Mouse (Mus musculus) forebrain, embryonic 11.5 days (tissue): ENCODE measurements around the gene Tlr4. TPM values are rescaled to one million over a fixed set of nuclear protein-coding genes. Genes with fewer than 3 reads are reported as not detected.

Experiments used
- ATAC-seq: fragments of 200-750 bp; cut with Nextera tagmentation; replicated peaks from 2 replicates; pipeline ENCODE4 v1.8.0; 2017; ENCODE audit warnings: moderate TSS enrichment; ENCODE audit not compliant: low FRiP score
- DNase-seq: peaks from one replicate; pipeline ENCODE4 v3.0.0-alpha.2; 2017; ENCODE audit warnings: low spot score
- H3K27ac ChIP-seq: fragments of 300-500 bp; sonication (generic); 2 replicates; pipeline ENCODE4 v1.5.1; 2014; ENCODE audit warnings: low read depth, low read length
- H3K27me3 ChIP-seq: fragments of 300-500 bp; sonication (generic); 2 replicates; pipeline ENCODE4 v1.6.1; 2014; ENCODE audit warnings: mild to moderate bottlenecking, low read length, mixed read lengths; ENCODE audit not compliant: control insufficient read depth, insufficient read depth
- H3K36me3 ChIP-seq: fragments of 300-500 bp; sonication (generic); 2 replicates; pipeline ENCODE4 v1.6.1; 2014; ENCODE audit warnings: mild to moderate bottlenecking, low read length, moderate library complexity, mixed read lengths; ENCODE audit not compliant: control insufficient read depth, insufficient read depth
- H3K4me1 ChIP-seq: fragments of 300-500 bp; sonication (generic); replicated peaks from 2 replicates; pipeline ENCODE4 v1.6.1; 2014; ENCODE audit warnings: low read length, mixed read lengths; ENCODE audit not compliant: control insufficient read depth, insufficient read depth
- H3K4me2 ChIP-seq: fragments of 300-500 bp; sonication (generic); 2 replicates; pipeline ENCODE4 v1.6.1; 2014; ENCODE audit warnings: low read depth, mild to moderate bottlenecking, low read length, moderate library complexity, mixed read lengths; ENCODE audit not compliant: severe bottlenecking
- H3K4me3 ChIP-seq: fragments of 300-500 bp; sonication (generic); 2 replicates; pipeline ENCODE4 v1.5.1; 2014; ENCODE audit warnings: low read depth, low read length
- H3K9ac ChIP-seq: fragments of 300-500 bp; sonication (generic); 2 replicates; pipeline ENCODE4 v1.6.1; 2014; ENCODE audit warnings: low read length
- H3K9me3 ChIP-seq: fragments of 300-500 bp; sonication (generic); 2 replicates; pipeline ENCODE4 v1.6.1; 2016; ENCODE audit warnings: low read length, mixed read lengths; ENCODE audit not compliant: control insufficient read depth
- WGBS: fragments of 180-500 bp; shearing (Covaris S2); extraction: QIAGEN DNeasy Blood & Tissue Kit; methylation state at CpG from one replicate; pipeline ENCODE4 v1.1.7; 2014; 5-methylcytosine and 5-hydroxymethylcytosine counted together
- polyA plus RNA-seq: library from polyadenylated mRNA; unstranded; fragments of >200 nt; fragmentation: Nextera tagmentation; extraction: Ambion mirVana; gene quantifications from 2 replicates; pipeline ENCODE4 v1.2.1, GENCODE M21; 2014

Tlr4 gene
- polyA plus RNA-seq: 0.81 and 1.0 TPM in 2 replicates

- ATAC-seq: no peak
- DNase-seq: no peak
- H3K9ac ChIP-seq: no peak within 1 kb of the TSS
- H3K36me3 ChIP-seq: no peaks in the 10 kb centered on the region
- no peak within 1 kb of the TSS for H3K4me3 ChIP-seq
- no peaks in the 10 kb centered on the region for H3K9me3 ChIP-seq
- H3K27me3 ChIP-seq: no peaks in the 10 kb centered on the region
- no peaks in the 10 kb centered on the region for H3K4me1 ChIP-seq
- H3K27ac ChIP-seq: no peak within 1 kb of the TSS
- no peak within 1 kb of the TSS for H3K4me2 ChIP-seq
- WGBS: 78% methylated on average over 11 of the region's 11 CpGs
These were observed at the start of gene Tlr4 for GRCm38 (mm10) chr4:66827463-66828162. Gene Tlr4 (plus strand): TSS chr4:66827584.

GRCm38 (mm10) chr4:66794283-66794682 lies 33.1 kb upstream of the Tlr4 start:
- H3K4me2 ChIP-seq: no peak overlapping the region
- no peaks in the 10 kb centered on the region for H3K4me1 ChIP-seq
- no peak overlapping the region for H3K9ac ChIP-seq
- no peak overlapping the region for H3K27ac ChIP-seq
- DNase-seq (no peak), ATAC-seq (no peak)
- H3K36me3 ChIP-seq: no peaks in the 10 kb centered on the region
- 88% methylated on average over 2 of the region's 2 CpGs for WGBS
- H3K4me3 ChIP-seq: no peak overlapping the region
- no peaks in the 10 kb centered on the region for H3K27me3 ChIP-seq
- no peaks in the 10 kb centered on the region for H3K9me3 ChIP-seq

- Histone ChIP-seq H3K4me3 (no peak overlapping the region), H3K27ac (no peak overlapping the region), H3K4me1 (no peaks in the 10 kb centered on the region), H3K36me3 (no peaks in the 10 kb centered on the region), H3K9me3 (no peaks in the 10 kb centered on the region), H3K4me2 (no peak overlapping the region), H3K27me3 (no peaks in the 10 kb centered on the region), H3K9ac (no peak overlapping the region)
- 99% methylated on average over 2 of the region's 2 CpGs for WGBS
- no peak for DNase-seq
- ATAC-seq: no peak
These were observed 30.7 kb upstream of the Tlr4 start for GRCm38 (mm10) chr4:66796683-66797082.

GRCm38 (mm10) chr4:66804552-66805301 lies 22.7 kb upstream of the Tlr4 start:
- Histone ChIP-seq H3K4me2 (no peak overlapping the region), H3K9ac (no peak overlapping the region), H3K9me3 (no peaks in the 10 kb centered on the region), H3K4me3 (no peak overlapping the region), H3K4me1 (no peaks in the 10 kb centered on the region), H3K27ac (no peak overlapping the region), H3K27me3 (no peaks in the 10 kb centered on the region), H3K36me3 (no peaks in the 10 kb centered on the region)
- 78% methylated on average over 4 of the region's 4 CpGs for WGBS
- DNase-seq: no peak
- ATAC-seq: no peak

- no peak for ATAC-seq
- Histone ChIP-seq H3K36me3 (no peaks in the 10 kb centered on the region), H3K4me1 (no peaks in the 10 kb centered on the region), H3K4me2 (no peak overlapping the region), H3K27ac (no peak overlapping the region), H3K9me3 (no peaks in the 10 kb centered on the region), H3K27me3 (no peaks in the 10 kb centered on the region), H3K9ac (no peak overlapping the region), H3K4me3 (no peak overlapping the region)
- no peak for DNase-seq
These were observed 21.6 kb upstream of the Tlr4 start for GRCm38 (mm10) chr4:66805747-66806146.

GRCm38 (mm10) chr4:66816364-66817026 lies 10.9 kb upstream of the Tlr4 start:
- H3K4me3 ChIP-seq: no peak overlapping the region
- DNase-seq (no peak), ATAC-seq (no peak)
- no peaks in the 10 kb centered on the region for H3K4me1 ChIP-seq
- no peaks in the 10 kb centered on the region for H3K36me3 ChIP-seq
- H3K9ac ChIP-seq: no peak overlapping the region
- 86% methylated on average over 3 of the region's 3 CpGs for WGBS
- no peaks in the 10 kb centered on the region for H3K9me3 ChIP-seq
- H3K27ac ChIP-seq: no peak overlapping the region
- no peak overlapping the region for H3K4me2 ChIP-seq
- H3K27me3 ChIP-seq: no peaks in the 10 kb centered on the region

GRCm38 (mm10) chr4:66821171-66821570 lies 6.2 kb upstream of the Tlr4 start:
- no peaks in the 10 kb centered on the region for H3K36me3 ChIP-seq
- no peak overlapping the region for H3K4me3 ChIP-seq
- ATAC-seq: no peak
- H3K27ac ChIP-seq: no peak overlapping the region
- WGBS: 69% methylated on average over 2 of the region's 2 CpGs
- H3K9ac ChIP-seq: no peak overlapping the region
- no peaks in the 10 kb centered on the region for H3K4me1 ChIP-seq
- DNase-seq: no peak
- H3K9me3 ChIP-seq: no peaks in the 10 kb centered on the region
- no peaks in the 10 kb centered on the region for H3K27me3 ChIP-seq
- H3K4me2 ChIP-seq: no peak overlapping the region

GRCm38 (mm10) chr4:66821764-66822163 lies 5.6 kb upstream of the Tlr4 start:
- Histone ChIP-seq H3K4me3 (no peak overlapping the region), H3K4me1 (no peaks in the 10 kb centered on the region), H3K9ac (no peak overlapping the region), H3K27ac (no peak overlapping the region), H3K36me3 (no peaks in the 10 kb centered on the region), H3K27me3 (no peaks in the 10 kb centered on the region), H3K9me3 (no peaks in the 10 kb centered on the region), H3K4me2 (no peak overlapping the region)
- DNase-seq: no peak
- ATAC-seq: no peak
- 82% methylated on average over 3 of the region's 3 CpGs for WGBS
